Mouse (Mus musculus) CH12.LX (cell line): Measurements from ENCODE around the gene Lce1f. TPM values are rescaled to one million over a fixed set of nuclear protein-coding genes. Genes with fewer than 3 reads are reported as not detected.

ENCODE experiments used
- DNase-seq: peaks from one replicate; pipeline ENCODE4 v3.0.0-alpha.2; 2013; ENCODE audit errors: extremely low read depth
- H3K27ac ChIP-seq: 2 replicates; pipeline ENCODE4 v1.5.1; 2012; ENCODE audit warnings: low read depth, mild to moderate bottlenecking, control low read depth, moderate library complexity; ENCODE audit not compliant: insufficient read depth
- H3K27me3 ChIP-seq: replicated peaks from 2 replicates; pipeline ENCODE3; 2012; ENCODE audit warnings: inconsistent platforms
- H3K36me3 ChIP-seq, 2 experiments: replicated peaks in 1 of 2; 2 replicates each; pipeline versions ENCODE3 to v1.6.1; 2012; ENCODE audit warnings: inconsistent platforms in 1 of 2, low read length in 1 of 2, mild to moderate bottlenecking in 1 of 2, mixed read lengths in 1 of 2, moderate library complexity in 1 of 2; ENCODE audit not compliant: control insufficient read depth in 1 of 2, insufficient read depth in 1 of 2
- H3K4me1 ChIP-seq, 2 experiments: 2 replicates each; pipeline ENCODE4 v1.6.1; 2012; ENCODE audit warnings: inconsistent platforms in 1 of 2, moderate library complexity in 1 of 2; ENCODE audit not compliant: insufficient read depth in 2 of 2, control insufficient read depth in 1 of 2
- H3K4me2 ChIP-seq: 2 replicates; pipeline ENCODE4 v1.6.1; 2012; ENCODE audit warnings: low read depth, mild to moderate bottlenecking, control low read depth; ENCODE audit not compliant: poor library complexity, insufficient read depth, severe bottlenecking
- H3K4me3 ChIP-seq, 3 experiments: fragments of 150-350 bp in 1 of 3; sonication (generic) in 1 of 3; replicated peaks in 1 of 3; 2 replicates each; pipeline versions ENCODE3 to v1.5.1; 2011 to 2012; ENCODE audit warnings: low read depth in 2 of 3, low read length in 2 of 3, mild to moderate bottlenecking in 2 of 3, moderate library complexity in 2 of 3, control low read depth in 1 of 3, improper control_type of control experiment in 1 of 3, inconsistent platforms in 1 of 3, mixed read lengths in 1 of 3; ENCODE audit not compliant: poor library complexity in 1 of 3
- H3K79me2 ChIP-seq: replicated peaks from 2 replicates; pipeline ENCODE4 v1.6.1; 2012; ENCODE audit warnings: mild to moderate bottlenecking, moderate library complexity; ENCODE audit not compliant: control insufficient read depth, poor library complexity, insufficient read depth, severe bottlenecking; ENCODE audit errors: extremely low read depth
- H3K9ac ChIP-seq: 2 replicates; pipeline ENCODE4 v1.6.1; 2012; ENCODE audit warnings: low read depth, mild to moderate bottlenecking, control low read depth, moderate library complexity; ENCODE audit not compliant: insufficient read depth
- H3K9me3 ChIP-seq: replicated peaks from 2 replicates; pipeline ENCODE3; 2012; ENCODE audit warnings: low read length, inconsistent platforms, mixed read lengths
- BHLHE40 ChIP-seq: IDR thresholded peaks from 2 replicates; pipeline ENCODE4 v1.6.1; 2011; ENCODE audit warnings: mild to moderate bottlenecking, low read depth, low read length, improper control_type of control experiment
- CHD2 ChIP-seq: IDR thresholded peaks from 2 replicates; pipeline ENCODE4 v1.6.1; 2011; ENCODE audit warnings: low read length, improper control_type of control experiment
- ELF1 ChIP-seq: IDR thresholded peaks from 2 replicates; pipeline ENCODE4 v1.6.1; 2014; ENCODE audit warnings: low read depth, mild to moderate bottlenecking, inconsistent platforms, low read length, improper control_type of control experiment
- JUND ChIP-seq: conservative IDR thresholded peaks from 2 replicates; pipeline ENCODE4 v1.6.1; 2011; ENCODE audit warnings: low read depth, low read length, improper control_type of control experiment
- KAT2A ChIP-seq: IDR thresholded peaks from 2 replicates; pipeline ENCODE4 v1.6.1; 2012; ENCODE audit warnings: low read length, improper control_type of control experiment, inconsistent platforms; ENCODE audit not compliant: insufficient replicate concordance
- MAFK ChIP-seq: IDR thresholded peaks from 2 replicates; pipeline ENCODE4 v1.6.1; 2011; ENCODE audit warnings: low read length, improper control_type of control experiment; ENCODE audit not compliant: insufficient replicate concordance
- MAX ChIP-seq: IDR thresholded peaks from 2 replicates; pipeline ENCODE4 v1.6.1; 2011; ENCODE audit warnings: low read length, improper control_type of control experiment
- MYC ChIP-seq: IDR thresholded peaks from 2 replicates; pipeline ENCODE4 v1.6.1; 2011; ENCODE audit warnings: low read depth, mild to moderate bottlenecking, improper control_type of control experiment, low read length
- NELFE ChIP-seq: IDR thresholded peaks from 2 replicates; pipeline ENCODE4 v1.6.1; 2011; ENCODE audit warnings: low read depth, low read length, improper control_type of control experiment
- NRF1 ChIP-seq: IDR thresholded peaks from 2 replicates; pipeline ENCODE4 v1.6.1; 2014; ENCODE audit warnings: low read depth, mild to moderate bottlenecking, inconsistent platforms, low read length, improper control_type of control experiment, moderate library complexity
- PAX5 ChIP-seq: IDR thresholded peaks from 2 replicates; pipeline ENCODE4 v1.6.1; 2012; ENCODE audit warnings: low read length, inconsistent platforms, mixed read lengths
- RAD21 ChIP-seq: IDR thresholded peaks from 2 replicates; pipeline ENCODE4 v1.6.1; 2011; ENCODE audit warnings: low read depth, mild to moderate bottlenecking, low read length, improper control_type of control experiment, moderate library complexity
- SMC3 ChIP-seq: IDR thresholded peaks from 2 replicates; pipeline ENCODE4 v1.6.1; 2011; ENCODE audit warnings: low read depth, low read length, improper control_type of control experiment
- UBTF ChIP-seq: IDR thresholded peaks from 2 replicates; pipeline ENCODE4 v1.6.1; 2012; ENCODE audit warnings: low read depth, mild to moderate bottlenecking, inconsistent platforms, low read length, improper control_type of control experiment, moderate library complexity
- USF1 ChIP-seq: IDR thresholded peaks from 2 replicates; pipeline ENCODE4 v1.6.1; 2014; ENCODE audit warnings: low read depth, mild to moderate bottlenecking, inconsistent platforms, low read length, improper control_type of control experiment
- USF2 ChIP-seq: conservative IDR thresholded peaks from 2 replicates; pipeline ENCODE4 v1.6.1; 2011; ENCODE audit warnings: low read depth, low read length, improper control_type of control experiment
- ZKSCAN1 ChIP-seq: IDR thresholded peaks from 2 replicates; pipeline ENCODE4 v1.6.1; 2012; ENCODE audit warnings: low read depth, inconsistent platforms, low read length, improper control_type of control experiment, borderline replicate concordance
- ZNF384 ChIP-seq: IDR thresholded peaks from 2 replicates; pipeline ENCODE4 v1.6.1; 2012; ENCODE audit warnings: low read depth, low read length, improper control_type of control experiment, inconsistent platforms
- dilution Hi-C: fragments of 300-500 bp; cut with MboI; formaldehyde crosslinking; loops from 2 replicates; pipeline ENCODE4 v1.14.3; 2020; ENCODE audit warnings: low sequenced_read_pairs; ENCODE audit not compliant: extremely low pct_unique_long_range_greater_than_20kb, extremely low pct_ligation_motif_present
- in situ Hi-C: fragments of 300-500 bp; cut with MboI; formaldehyde crosslinking; loops from 3 replicates; pipeline ENCODE4 v1.14.3; 2019; ENCODE audit warnings: low sequenced_read_pairs, low pct_ligation_motif_present, low pct_unique_long_range_greater_than_20kb, mixed read lengths
- polyA plus RNA-seq: library from polyadenylated mRNA; unstranded; fragments of >175 nt; gene quantifications from 2 replicates; pipeline ENCODE4 v1.2.1, GENCODE M21; 2012; ENCODE audit warnings: low read depth; ENCODE audit not compliant: insufficient read length
- total RNA-seq, 2 experiments: library from RNA; depleted of rRNA; stranded (reverse); fragments of 300-350 nt in 1 of 2; fragments of >200 nt in 1 of 2; gene quantifications; 2 replicates each; pipeline ENCODE4 v1.2.3; 2012 to 2014

Lce1f gene
- total and polyA plus RNA-seq, 3 experiments = not detected

- Histone ChIP-seq H3K4me1 (no peaks in the 10 kb centered on the region), H3K27ac (no peak within 1 kb of the TSS), H3K4me2 (no peak within 1 kb of the TSS), H3K36me3 (no peaks in the 10 kb centered on the region), H3K9me3 (no peaks in the 10 kb centered on the region), H3K79me2 (no peaks in the 10 kb centered on the region), H3K27me3 (no peaks in the 10 kb centered on the region), H3K9ac (no peak within 1 kb of the TSS), H3K4me3 (no peak within 1 kb of the TSS)
- dilution Hi-C loops = no loop called here
- DNase-seq = no peak
- in situ Hi-C loops = no loop called here
- TF ChIP-seq MAX = no peak
- TF ChIP-seq NELFE = no peak
- TF ChIP-seq CHD2 = no peak
- no peak for TF ChIP-seq UBTF
- TF ChIP-seq RAD21 = no peak
- no peak for TF ChIP-seq MYC
- TF ChIP-seq ZNF384 = no peak
- no peak for TF ChIP-seq PAX5
- TF ChIP-seq USF2 = no peak
- no peak for TF ChIP-seq SMC3
- no peak for TF ChIP-seq BHLHE40
- TF ChIP-seq ZKSCAN1 = no peak
- TF ChIP-seq ELF1 = no peak
- no peak for TF ChIP-seq MAFK
- TF ChIP-seq, all 38 proteins: peak for 0
These were observed 33.0 kb downstream of the Lce1f start, which contains the start of gene Lce1d for GRCm38 (mm10) chr3:92687110-92687509. TSS of gene Lce1d (minus strand) at chr3:92687210.

DNA sequence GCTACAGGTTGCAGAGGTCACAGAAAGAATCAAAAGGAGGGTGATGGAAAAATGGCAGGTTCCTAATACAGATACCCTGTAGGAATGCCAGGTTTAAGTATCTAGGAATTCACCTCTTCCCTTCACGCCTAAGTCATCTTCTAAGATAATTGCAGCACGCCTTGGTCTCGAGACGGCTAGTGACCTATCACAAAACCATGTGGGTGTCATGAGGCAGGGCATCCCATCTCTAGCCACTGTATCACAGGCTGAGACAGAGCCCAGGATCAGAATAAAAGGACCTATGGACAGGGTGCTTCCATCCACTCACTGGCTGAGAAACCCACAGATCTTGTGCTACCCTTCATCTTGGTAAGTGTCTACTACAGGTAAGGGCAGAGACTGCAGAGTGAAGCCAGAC is 41.2 kb downstream of the Lce1f start, which contains the start of gene Lce1c:
TSS of gene Lce1c (plus strand) at position 301 of the 400 bp plus-strand sequence.
- no peak for TF ChIP-seq KAT2A
- no peak for TF ChIP-seq NELFE
- TF ChIP-seq USF1 = no peak
- no peak for TF ChIP-seq NRF1
- no peak for TF ChIP-seq JUND
- H3K4me2 ChIP-seq = no peak within 1 kb of the TSS
- no peak within 1 kb of the TSS for H3K27ac ChIP-seq
- no peaks in the 10 kb centered on the region for H3K36me3 ChIP-seq
- H3K27me3 ChIP-seq = no peaks in the 10 kb centered on the region
- no peaks in the 10 kb centered on the region for H3K79me2 ChIP-seq
- no peak for DNase-seq
- no peaks in the 10 kb centered on the region for H3K4me1 ChIP-seq
- no peaks in the 10 kb centered on the region for H3K9me3 ChIP-seq
- in situ Hi-C loops = no loop called here
- no peak within 1 kb of the TSS for H3K9ac ChIP-seq
- no peak within 1 kb of the TSS for H3K4me3 ChIP-seq
- dilution Hi-C loops = no loop called here
